Mouse (Mus musculus) intestine, embryonic 16.5 days (tissue): ENCODE measurements at regions not wholly inside any gene's neighbourhood (a gene's known extent, or its start where the extent isn't known, plus 50 kb on each side); places are given as distances from the start of the nearest gene placed in this dataset.

ENCODE experiments used
- ATAC-seq: fragments of 200-750 bp; cut with Nextera tagmentation; 2 replicates; pipeline ENCODE4 v1.8.0; 2017; ENCODE audit warnings: moderate TSS enrichment, moderate library complexity
- H3K27ac ChIP-seq: fragments of 300-500 bp; sonication (generic); 2 replicates; pipeline ENCODE4 v1.5.1; 2014; ENCODE audit warnings: mild to moderate bottlenecking, low read length
- H3K27me3 ChIP-seq: fragments of 300-500 bp; sonication (generic); replicated peaks from 2 replicates; pipeline ENCODE4 v1.6.1; 2014; ENCODE audit warnings: low read length, control low read depth, mixed read lengths; ENCODE audit not compliant: control insufficient read depth, insufficient read depth
- H3K36me3 ChIP-seq: fragments of 300-500 bp; sonication (generic); 2 replicates; pipeline ENCODE4 v1.6.1; 2014; ENCODE audit warnings: low read length, control low read depth; ENCODE audit not compliant: control insufficient read depth, insufficient read depth
- H3K4me1 ChIP-seq: fragments of 300-500 bp; sonication (generic); 2 replicates; pipeline ENCODE4 v1.6.1; 2014; ENCODE audit warnings: low read length, control low read depth, mixed read lengths; ENCODE audit not compliant: control insufficient read depth, insufficient read depth
- H3K4me2 ChIP-seq: fragments of 300-500 bp; sonication (generic); 2 replicates; pipeline ENCODE4 v1.6.1; 2014; ENCODE audit warnings: low read depth, low read length, control low read depth
- H3K4me3 ChIP-seq: fragments of 300-500 bp; sonication (generic); 2 replicates; pipeline ENCODE4 v1.5.1; 2014; ENCODE audit warnings: mild to moderate bottlenecking, low read length
- H3K9ac ChIP-seq: fragments of 300-500 bp; sonication (generic); 2 replicates; pipeline ENCODE4 v1.6.1; 2014; ENCODE audit warnings: low read depth, low read length
- H3K9me3 ChIP-seq: fragments of 300-500 bp; sonication (generic); 2 replicates; pipeline ENCODE4 v1.6.1; 2016; ENCODE audit warnings: low read length, control low read depth; ENCODE audit not compliant: control insufficient read depth
- WGBS: fragments of 180-500 bp; shearing (Covaris S2); extraction: QIAGEN DNeasy Blood & Tissue Kit; methylation state at CpG from one replicate; pipeline ENCODE4 v1.1.7; 2014; 5-methylcytosine and 5-hydroxymethylcytosine counted together

DNA sequence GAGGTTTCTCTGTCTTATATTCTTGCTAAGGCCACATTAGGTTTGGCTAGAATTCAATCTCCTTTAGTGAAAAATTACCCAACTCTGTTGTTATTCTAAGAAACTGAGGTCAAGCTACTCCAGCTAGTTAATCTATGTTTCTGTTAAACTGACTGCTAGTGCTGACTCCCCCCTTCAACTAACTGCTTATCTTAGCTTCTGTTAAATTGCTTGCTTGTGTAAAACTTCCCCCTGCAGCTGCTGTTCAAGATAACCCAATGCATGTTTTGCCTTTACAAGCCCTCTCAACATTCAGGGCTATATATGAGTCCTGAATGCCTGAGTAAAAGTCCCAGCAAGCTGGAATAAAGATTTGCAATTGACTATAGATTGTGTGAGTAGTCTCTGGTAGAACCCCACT, 143.6 kb downstream of the Cd55b start:
- Histone ChIP-seq H3K27me3 (no peaks in the 10 kb centered on the region), H3K9me3 (no peaks in the 10 kb centered on the region), H3K9ac (no peak overlapping the region), H3K36me3 (no peaks in the 10 kb centered on the region), H3K4me3 (no peak overlapping the region), H3K4me1 (no peaks in the 10 kb centered on the region), H3K27ac (no peak overlapping the region), H3K4me2 (no peak overlapping the region)
- ATAC-seq: no peak

DNA sequence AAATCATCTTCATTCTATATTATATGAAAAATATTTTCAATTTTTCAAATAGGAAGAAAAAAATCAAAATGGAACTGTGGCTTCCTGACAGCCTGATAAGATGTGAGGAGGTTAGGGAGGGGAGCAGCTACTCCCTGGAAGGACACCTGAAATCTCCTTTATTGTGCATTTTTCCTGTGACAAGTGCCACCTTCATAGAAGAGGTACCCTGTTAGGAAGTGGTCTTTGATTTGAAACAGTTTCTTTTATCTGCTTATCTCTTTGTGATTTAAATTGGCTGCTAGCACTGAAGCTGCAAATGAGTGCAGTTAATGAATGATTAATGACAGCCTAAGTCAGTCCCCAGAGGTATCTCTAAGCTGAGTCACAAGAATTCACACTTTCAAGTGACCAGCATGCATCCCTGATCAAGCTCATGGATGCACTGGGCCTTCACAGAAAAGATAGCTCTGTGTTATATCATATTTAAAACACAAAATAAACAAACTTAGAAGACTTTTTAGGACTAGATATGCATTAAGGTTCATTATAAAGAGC, 144.7 kb downstream of the Cd55b start:
- Histone ChIP-seq H3K36me3 (no peaks in the 10 kb centered on the region), H3K4me3 (no peak overlapping the region), H3K4me1 (no peaks in the 10 kb centered on the region), H3K9ac (no peak overlapping the region), H3K9me3 (no peaks in the 10 kb centered on the region), H3K27ac (no peak overlapping the region), H3K27me3 (no peaks in the 10 kb centered on the region), H3K4me2 (no peak overlapping the region)
- no peak for ATAC-seq

DNA sequence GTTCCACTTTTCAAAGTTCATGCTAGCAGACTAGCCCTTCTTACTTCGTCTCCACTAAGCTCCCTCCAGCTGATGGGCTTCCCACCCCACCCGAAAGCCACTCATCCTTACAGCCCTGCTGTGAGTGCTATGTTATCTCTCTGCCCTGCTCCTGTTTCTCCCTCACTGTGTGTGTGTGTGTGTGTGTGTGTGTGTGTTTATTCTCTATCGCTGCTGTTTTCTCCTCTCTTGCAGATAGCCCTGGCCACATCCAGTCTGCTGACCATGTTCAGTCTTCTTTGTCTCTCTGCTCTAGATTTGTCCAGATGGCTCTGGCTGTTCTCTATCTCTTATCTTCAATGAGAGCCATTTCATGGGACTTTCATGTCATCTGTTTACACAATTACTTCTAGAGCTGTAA, 145.9 kb downstream of the Cd55b start:
- ATAC-seq: no peak
- 38% methylated on average over 3 of the region's 3 CpGs for WGBS

DNA sequence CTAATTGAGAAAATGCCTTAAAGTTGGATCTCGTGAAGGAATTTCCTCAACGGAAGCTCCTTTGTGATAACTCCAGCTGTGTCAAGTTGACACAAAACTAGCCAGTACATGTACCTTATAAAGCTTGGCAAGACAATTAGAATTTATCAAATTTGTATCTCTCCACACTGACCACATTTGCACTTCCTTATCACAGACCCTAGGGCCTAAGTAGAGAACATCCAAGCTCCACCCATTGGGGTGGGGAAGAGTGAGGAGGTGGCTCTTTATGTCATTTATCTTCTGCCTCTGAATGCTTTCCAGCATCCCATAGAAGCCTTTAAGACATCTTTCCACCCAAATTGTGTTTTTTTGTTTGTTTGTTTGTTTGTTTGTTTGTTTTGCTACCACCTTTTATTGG, 146.8 kb downstream of the Cd55b start:
- no peaks in the 10 kb centered on the region for H3K27me3 ChIP-seq
- H3K4me2 ChIP-seq: no peak overlapping the region
- no peaks in the 10 kb centered on the region for H3K4me1 ChIP-seq
- H3K36me3 ChIP-seq: no peaks in the 10 kb centered on the region
- H3K4me3 ChIP-seq: no peak overlapping the region
- H3K27ac ChIP-seq: no peak overlapping the region
- WGBS: 85% methylated on average over 2 of the region's 2 CpGs
- H3K9me3 ChIP-seq: no peaks in the 10 kb centered on the region
- ATAC-seq: no peak
- H3K9ac ChIP-seq: no peak overlapping the region

More for the DNA sequence above, 145.9 kb downstream of the Cd55b start:
- no peaks in the 10 kb centered on the region for H3K27me3 ChIP-seq
- no peak overlapping the region for H3K27ac ChIP-seq
- no peaks in the 10 kb centered on the region for H3K36me3 ChIP-seq
- no peak overlapping the region for H3K9ac ChIP-seq
- H3K9me3 ChIP-seq: no peaks in the 10 kb centered on the region
- H3K4me3 ChIP-seq: no peak overlapping the region
- no peaks in the 10 kb centered on the region for H3K4me1 ChIP-seq
- H3K4me2 ChIP-seq: no peak overlapping the region

DNA sequence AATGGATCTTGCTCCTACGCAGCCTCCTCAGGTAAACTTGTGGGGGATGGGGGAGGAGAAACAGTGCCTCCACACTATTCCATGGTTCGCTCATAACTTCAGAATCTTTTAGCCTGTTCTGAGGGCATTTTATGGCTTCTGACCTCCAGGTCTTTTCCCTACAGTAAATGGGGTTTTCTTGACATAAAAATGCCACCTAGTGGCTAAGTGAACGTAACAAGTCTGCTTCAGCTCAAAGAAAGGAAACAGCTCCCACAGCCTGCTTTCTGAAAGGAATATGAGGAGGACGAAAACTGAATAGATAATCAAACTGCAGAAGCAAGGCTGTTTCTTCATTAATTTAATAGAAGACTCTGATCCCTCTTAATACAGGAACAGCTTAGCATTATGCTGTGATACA, 148.3 kb downstream of the Cd55b start:
- Histone ChIP-seq H3K9ac (no peak overlapping the region), H3K4me3 (no peak overlapping the region), H3K27me3 (no peaks in the 10 kb centered on the region), H3K9me3 (no peaks in the 10 kb centered on the region), H3K4me2 (no peak overlapping the region), H3K27ac (no peak overlapping the region), H3K36me3 (no peaks in the 10 kb centered on the region), H3K4me1 (no peaks in the 10 kb centered on the region)
- 35% methylated on average over 4 of the region's 4 CpGs for WGBS
- no peak for ATAC-seq

DNA sequence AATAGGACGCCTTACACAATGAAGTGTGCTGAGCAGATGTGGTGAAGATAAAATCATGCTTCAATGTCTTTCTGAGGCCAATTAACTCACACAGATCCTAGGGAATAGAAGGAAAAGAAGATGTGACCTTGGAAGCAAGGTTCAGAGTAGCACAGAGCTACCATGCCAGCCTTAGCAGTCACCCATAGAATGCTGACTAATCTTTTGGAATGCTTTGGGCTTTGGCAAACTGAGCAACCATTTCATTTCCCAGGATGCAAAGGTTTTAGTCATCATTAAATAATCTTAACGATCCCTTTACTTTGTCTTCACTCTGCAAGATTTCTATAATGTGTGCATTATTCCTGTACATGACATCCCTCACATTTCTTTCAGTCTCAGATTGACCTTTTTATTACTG, 152.4 kb downstream of the Cd55b start:
- H3K4me1 ChIP-seq: no peaks in the 10 kb centered on the region
- no peak overlapping the region for H3K9ac ChIP-seq
- H3K9me3 ChIP-seq: no peaks in the 10 kb centered on the region
- no peaks in the 10 kb centered on the region for H3K36me3 ChIP-seq
- ATAC-seq: no peak
- no peak overlapping the region for H3K4me3 ChIP-seq
- H3K27ac ChIP-seq: no peak overlapping the region
- H3K4me2 ChIP-seq: no peak overlapping the region
- no peaks in the 10 kb centered on the region for H3K27me3 ChIP-seq
- 91% methylated on average over 2 of the region's 2 CpGs for WGBS
